Mouse (Mus musculus) spleen, adult 2 months (tissue): ENCODE data around the gene Cryba4. TPM values are rescaled to one million over a fixed set of nuclear protein-coding genes. Genes with fewer than 3 reads are reported as not detected.

Source experiments
- DNase-seq, 2 experiments: peaks; one replicate each; pipeline versions ENCODE4 v3.0.0 to v3.0.0-alpha.2; 2012 to 2021; ENCODE audit warnings: low spot score in 2 of 2, low read depth in 1 of 2
- H3K27ac ChIP-seq: fragments of 200-500 bp; 2 replicates; pipeline ENCODE4 v1.5.1; 2012; ENCODE audit warnings: low read length, inconsistent platforms; ENCODE audit not compliant: insufficient read depth
- H3K27me3 ChIP-seq: fragments of 200-500 bp; 2 replicates; pipeline ENCODE4 v1.6.1; 2012; ENCODE audit warnings: mild to moderate bottlenecking, moderate library complexity, low read length, inconsistent platforms; ENCODE audit not compliant: control insufficient read depth, insufficient read depth
- H3K36me3 ChIP-seq: fragments of 200-500 bp; 2 replicates; pipeline ENCODE4 v1.6.1; 2012; ENCODE audit warnings: mild to moderate bottlenecking, low read length, inconsistent platforms; ENCODE audit not compliant: control insufficient read depth, insufficient read depth
- H3K4me1 ChIP-seq: fragments of 200-500 bp; 2 replicates; pipeline ENCODE4 v1.6.1; 2011; ENCODE audit warnings: inconsistent platforms; ENCODE audit not compliant: control insufficient read depth, insufficient read depth, insufficient read length
- H3K4me3 ChIP-seq: fragments of 200-500 bp; 2 replicates; pipeline ENCODE4 v1.5.1; 2011; ENCODE audit warnings: mild to moderate bottlenecking, inconsistent platforms; ENCODE audit not compliant: insufficient read depth, insufficient read length; ENCODE audit errors: extremely low read depth
- CTCF ChIP-seq: fragments of 200-500 bp; IDR thresholded peaks from 2 replicates; pipeline ENCODE4 v1.5.1; 2011; ENCODE audit warnings: mild to moderate bottlenecking, inconsistent platforms; ENCODE audit not compliant: insufficient read depth, insufficient read length, insufficient replicate concordance; ENCODE audit errors: extremely low read depth
- POLR2A ChIP-seq: fragments of 200-500 bp; IDR thresholded peaks from 2 replicates; pipeline ENCODE4 v1.6.1; 2011; ENCODE audit warnings: low read depth, low read length, inconsistent platforms
- WGBS: fragments of 180-500 bp; shearing (Covaris S2); methylation state at CpG from one replicate; pipeline ENCODE4 v1.1.7; 2018; 5-methylcytosine and 5-hydroxymethylcytosine counted together
- polyA plus RNA-seq: library from polyadenylated mRNA; depleted of rRNA; stranded (reverse); fragments of >200 nt; gene quantifications from 2 replicates; pipeline ENCODE4 v1.2.3, GENCODE M21; 2012

Gene Cryba4
- polyA plus RNA-seq, 1 experiment, result 1.5 TPM

- Histone ChIP-seq H3K4me1 (peaks cover 64% of the 10 kb centered on the region), H3K4me3 (no peak overlapping the region), H3K27me3 (no peaks in the 10 kb centered on the region), H3K27ac (peak overlapping the region; percentile 48), H3K36me3 (no peaks in the 10 kb centered on the region)
- 52% methylated on average over 6 of the region's 6 CpGs for WGBS
- DNase-seq, result no peak
- TF ChIP-seq CTCF, result no peak
- TF ChIP-seq POLR2A, result no peak
Observed at GRCm38 (mm10) chr5:112282123-112282779, 29.9 kb upstream of the Cryba4 start.

- Histone ChIP-seq H3K27ac (peak overlapping the region; percentile 34; the same call in 1 of the 2 replicates), H3K4me3 (no peak overlapping the region)
Observed at GRCm38 (mm10) chr5:112281676-112282075, 29.4 kb upstream of the Cryba4 start.

GRCm38 (mm10) chr5:112280863-112281660 is 28.7 kb upstream of the Cryba4 start:
- TF ChIP-seq CTCF (no peak), POLR2A (no peak)
- Histone ChIP-seq H3K36me3 (no peaks in the 10 kb centered on the region), H3K27me3 (no peaks in the 10 kb centered on the region), H3K4me1 (peaks cover 54% of the 10 kb centered on the region), H3K27ac (peak overlapping the region; percentile 34; the same call in 1 of the 2 replicates), H3K4me3 (no peak overlapping the region)
- WGBS, result 77% methylated on average over 15 of the region's 15 CpGs
- no peak for DNase-seq

More at GRCm38 (mm10) chr5:112281676-112282075, 29.4 kb upstream of the Cryba4 start:
- WGBS, result 64% methylated on average over 4 of the region's 4 CpGs
- DNase-seq, result no peak
- Histone ChIP-seq H3K36me3 (no peaks in the 10 kb centered on the region), H3K4me1 (peaks cover 60% of the 10 kb centered on the region), H3K27me3 (no peaks in the 10 kb centered on the region)
- no peak for TF ChIP-seq CTCF
- TF ChIP-seq POLR2A, result no peak

- peak overlapping the region; percentile 71 for H3K27ac ChIP-seq
- TF ChIP-seq CTCF (no peak), POLR2A (no peak)
- H3K4me1 ChIP-seq, result peaks cover 49% of the 10 kb centered on the region
- no peaks in the 10 kb centered on the region for H3K36me3 ChIP-seq
- no peak overlapping the region for H3K4me3 ChIP-seq
- no peak for DNase-seq
- 33% methylated on average over 7 of the region's 7 CpGs for WGBS
- H3K27me3 ChIP-seq, result no peaks in the 10 kb centered on the region
Observed at GRCm38 (mm10) chr5:112280151-112280550, 27.8 kb upstream of the Cryba4 start.

- 27% methylated on average over 17 of the region's 17 CpGs for WGBS
- DNase-seq, result no peak
Observed at GRCm38 (mm10) chr5:112279181-112280021, 27.1 kb upstream of the Cryba4 start.

GRCm38 (mm10) chr5:112277906-112278470 is 25.7 kb upstream of the Cryba4 start:
- H3K4me1 ChIP-seq, result peaks cover 54% of the 10 kb centered on the region
- 51% methylated on average over 11 of the region's 11 CpGs for WGBS
- no peaks in the 10 kb centered on the region for H3K27me3 ChIP-seq
- TF ChIP-seq CTCF (no peak), POLR2A (no peak)
- no peak for DNase-seq
- peak overlapping the region; percentile 44 for H3K27ac ChIP-seq
- no peaks in the 10 kb centered on the region for H3K36me3 ChIP-seq
- peak overlapping the region; percentile 45 for H3K4me3 ChIP-seq

More at GRCm38 (mm10) chr5:112279181-112280021, 27.1 kb upstream of the Cryba4 start:
- H3K27me3 ChIP-seq, result no peaks in the 10 kb centered on the region
- TF ChIP-seq POLR2A (no peak), CTCF (no peak)
- H3K4me3 ChIP-seq, result peak overlapping the region; percentile 12; the same call in 1 of the 2 replicates
- H3K4me1 ChIP-seq, result peaks cover 56% of the 10 kb centered on the region
- peak overlapping the region; percentile 71 for H3K27ac ChIP-seq
- no peaks in the 10 kb centered on the region for H3K36me3 ChIP-seq
